Mouse (Mus musculus) neural tube, embryonic 12.5 days (tissue): Measurements from ENCODE around the gene Gpx1. TPM values are rescaled to one million over a fixed set of nuclear protein-coding genes. Genes with fewer than 3 reads are reported as not detected.

Experiments used
- ATAC-seq: fragments of 200-750 bp; cut with Nextera tagmentation; 2 replicates; pipeline ENCODE4 v1.8.0; 2017; ENCODE audit warnings: low read depth, mild to moderate bottlenecking, moderate TSS enrichment, moderate library complexity; ENCODE audit not compliant: low FRiP score
- H3K27ac ChIP-seq: fragments of 300-500 bp; sonication (generic); 2 replicates; pipeline ENCODE4 v1.5.1; 2016
- H3K27me3 ChIP-seq: fragments of 300-500 bp; sonication (generic); replicated peaks from 2 replicates; pipeline ENCODE4 v1.6.1; 2016; ENCODE audit warnings: mild to moderate bottlenecking
- H3K36me3 ChIP-seq: fragments of 300-500 bp; sonication (generic); 2 replicates; pipeline ENCODE4 v1.6.1; 2016; ENCODE audit warnings: mild to moderate bottlenecking
- H3K4me1 ChIP-seq: fragments of 300-500 bp; sonication (generic); 2 replicates; pipeline ENCODE4 v1.6.1; 2016
- H3K4me2 ChIP-seq: fragments of 300-500 bp; sonication (generic); replicated peaks from 2 replicates; pipeline ENCODE4 v1.6.1; 2016; ENCODE audit warnings: mild to moderate bottlenecking
- H3K4me3 ChIP-seq: fragments of 300-500 bp; sonication (generic); 2 replicates; pipeline ENCODE4 v1.5.1; 2016
- H3K9ac ChIP-seq: fragments of 300-500 bp; sonication (generic); 2 replicates; pipeline ENCODE4 v1.6.1; 2016; ENCODE audit warnings: mild to moderate bottlenecking
- H3K9me3 ChIP-seq: fragments of 300-500 bp; sonication (generic); 2 replicates; pipeline ENCODE4 v1.6.1; 2016; ENCODE audit warnings: mild to moderate bottlenecking
- WGBS: fragments of 180-500 bp; shearing (Covaris S2); methylation state at CpG from one replicate; pipeline ENCODE4 v1.1.7; 2016; 5-methylcytosine and 5-hydroxymethylcytosine counted together
- polyA plus RNA-seq: library from polyadenylated mRNA; unstranded; fragments of >200 nt; fragmentation: Nextera tagmentation; extraction: Ambion mirVana; gene quantifications from 2 replicates; pipeline ENCODE4 v1.2.1, GENCODE M21; 2016

Gpx1 gene
- polyA plus RNA-seq: 656 and 664 TPM in 2 replicates

DNA sequence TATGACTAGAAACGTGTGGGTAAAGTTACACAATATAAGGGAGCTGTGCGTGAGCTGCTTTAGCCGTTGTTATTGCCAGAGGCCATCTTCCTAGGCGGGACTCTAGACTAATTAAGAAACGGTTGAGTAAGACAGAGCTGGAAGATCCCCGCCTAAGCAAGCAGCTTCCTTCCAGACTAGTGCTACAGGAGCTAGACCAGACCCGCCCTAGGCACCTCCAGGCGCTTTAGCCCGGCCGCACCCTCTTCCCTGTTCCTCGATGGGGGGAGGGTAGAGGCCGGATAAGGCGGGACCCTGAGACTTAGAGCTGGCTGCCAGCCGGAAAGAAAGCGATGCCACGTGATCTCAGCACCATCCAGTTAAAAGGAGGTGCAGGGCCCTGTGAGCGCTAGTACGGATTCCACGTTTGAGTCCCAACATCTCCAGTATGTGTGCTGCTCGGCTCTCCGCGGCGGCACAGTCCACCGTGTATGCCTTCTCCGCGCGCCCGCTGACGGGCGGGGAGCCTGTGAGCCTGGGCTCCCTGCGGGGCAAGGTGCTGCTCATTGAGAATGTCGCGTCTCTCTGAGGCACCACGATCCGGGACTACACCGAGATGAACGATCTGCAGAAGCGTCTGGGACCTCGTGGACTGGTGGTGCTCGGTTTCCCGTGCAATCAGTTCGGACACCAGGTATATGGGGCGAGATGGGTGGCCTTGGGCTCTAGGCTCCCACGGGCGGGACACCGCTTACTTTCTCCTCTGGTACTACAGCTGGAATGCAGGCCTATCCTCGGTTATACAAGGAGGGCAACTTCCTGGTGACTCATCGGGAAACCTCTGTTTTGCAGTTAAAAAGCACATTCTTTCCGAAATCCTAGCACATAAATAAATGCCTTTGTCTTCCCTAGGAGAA lies at the start of gene Gpx1:
TSS of gene Gpx1 (plus strand) at position 18 of the 896 bp plus-strand sequence.
- Histone ChIP-seq H3K4me2 (peak within 1 kb of the TSS; percentile 64), H3K36me3 (peaks cover 16% of the 10 kb centered on the region), H3K27me3 (no peaks in the 10 kb centered on the region), H3K4me3 (peak within 1 kb of the TSS; percentile 82), H3K9me3 (no peaks in the 10 kb centered on the region), H3K4me1 (peaks cover 17% of the 10 kb centered on the region), H3K9ac (peak within 1 kb of the TSS; percentile 90), H3K27ac (peak within 1 kb of the TSS; percentile 85)
- under 1% methylated on average over 49 of the region's 49 CpGs for WGBS
- peak; percentile 98 for ATAC-seq

DNA sequence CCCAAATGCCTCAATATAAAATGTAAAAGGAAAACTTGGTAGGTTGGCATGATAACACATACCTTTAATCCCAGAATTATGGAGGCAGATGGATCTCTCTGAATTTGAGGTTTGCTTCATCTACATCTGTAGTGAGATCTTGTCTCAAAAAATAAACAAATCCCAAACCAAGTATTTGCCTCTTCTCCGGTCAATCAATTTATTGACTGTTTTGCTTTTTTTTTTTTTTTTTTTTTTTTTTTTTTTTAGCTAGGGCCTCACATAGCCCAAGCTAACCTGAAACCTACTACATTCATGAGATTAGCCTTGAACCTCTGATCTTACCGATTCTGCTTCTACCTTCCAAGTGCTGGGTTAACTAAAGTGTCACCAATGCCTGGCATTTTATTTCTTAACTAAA lies 49.4 kb upstream of the Gpx1 start:
- Histone ChIP-seq H3K27me3 (no peaks in the 10 kb centered on the region), H3K36me3 (peaks cover 10% of the 10 kb centered on the region), H3K9ac (peak overlapping the region; percentile 61), H3K4me3 (peak overlapping the region; percentile 42), H3K4me2 (peak overlapping the region; percentile 67), H3K27ac (peak overlapping the region; percentile 78; the same call in 1 of the 2 replicates), H3K9me3 (no peaks in the 10 kb centered on the region), H3K4me1 (peaks cover 8% of the 10 kb centered on the region; the same call in 1 of the 2 replicates)
- ATAC-seq: no peak
- whole genome bisulfite sequencing: 64% methylated on average over 2 of the region's 2 CpGs

DNA sequence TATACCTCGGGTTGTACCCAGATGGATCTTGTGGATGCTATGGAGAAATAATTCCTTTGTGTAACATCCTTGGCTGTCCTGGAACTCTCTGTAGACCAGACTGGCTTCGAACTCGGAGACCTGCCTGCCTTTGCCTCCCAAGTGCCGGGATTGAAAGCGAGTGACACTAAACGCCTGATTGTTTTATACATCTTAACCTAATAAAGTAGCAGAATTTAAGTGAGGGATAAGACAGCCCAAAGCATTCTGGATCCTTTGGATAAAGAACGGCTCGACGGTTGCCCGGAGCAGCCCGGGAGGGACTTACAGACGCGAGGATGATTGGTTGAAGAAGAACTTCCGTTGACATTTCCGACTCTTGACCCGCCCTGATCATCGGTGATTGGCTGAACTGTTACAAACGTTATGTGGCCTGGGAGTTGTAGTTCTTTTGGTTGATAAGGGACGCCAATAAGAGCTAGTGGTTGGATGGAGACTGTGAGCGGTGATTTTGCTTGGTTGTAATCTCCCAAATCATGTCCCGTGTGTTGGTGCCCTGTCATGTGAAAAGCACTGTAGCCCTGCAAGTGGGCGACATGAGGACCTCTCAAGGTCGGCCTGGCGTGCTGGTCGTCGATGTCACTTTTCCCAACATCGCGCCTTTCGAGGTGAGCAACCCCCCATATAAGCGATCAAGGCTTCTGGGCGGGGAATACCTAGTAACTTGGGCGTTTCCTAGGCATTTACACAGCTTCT lies 48.5 kb upstream of the Gpx1 start, which contains the start of gene Nicn1:
TSS of gene Nicn1 (plus strand) at position 414 of the 735 bp plus-strand sequence.
- Histone ChIP-seq H3K4me1 (peaks cover 8% of the 10 kb centered on the region; the same call in 1 of the 2 replicates), H3K4me3 (peak within 1 kb of the TSS; percentile 50), H3K27me3 (no peaks in the 10 kb centered on the region), H3K27ac (peak within 1 kb of the TSS; percentile 78), H3K9me3 (no peaks in the 10 kb centered on the region), H3K4me2 (peak within 1 kb of the TSS; percentile 67), H3K9ac (peak within 1 kb of the TSS; percentile 61), H3K36me3 (peaks cover 18% of the 10 kb centered on the region)
- WGBS: under 1% methylated on average over 32 of the region's 32 CpGs
- ATAC-seq: peak; percentile 96

DNA sequence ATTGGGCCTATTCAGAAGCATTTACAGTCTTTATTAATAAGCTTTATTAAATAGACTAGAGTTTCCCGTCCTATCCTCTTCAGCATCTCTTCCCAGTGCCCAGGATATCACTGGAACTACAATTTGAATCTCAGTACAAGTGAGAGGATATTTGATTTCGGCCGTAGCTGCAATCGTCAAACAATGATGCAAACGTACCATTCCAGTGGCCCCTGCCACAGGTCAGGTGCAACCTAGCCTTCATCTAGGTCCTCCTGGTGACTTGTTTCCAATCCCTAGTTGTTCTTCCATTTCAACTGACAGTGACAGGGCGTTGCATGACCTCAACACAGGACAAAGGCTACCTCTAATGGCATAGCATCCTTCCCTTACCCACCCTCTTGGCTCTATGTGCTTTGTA lies 47.9 kb upstream of the Gpx1 start:
- H3K27ac ChIP-seq: no peak overlapping the region; the same call in 1 of the 2 replicates
- H3K36me3 ChIP-seq: peaks cover 24% of the 10 kb centered on the region
- no peaks in the 10 kb centered on the region for H3K27me3 ChIP-seq
- peak overlapping the region; percentile 67 for H3K4me2 ChIP-seq
- peak; percentile 3; the same call in 1 of the 2 replicates for ATAC-seq
- peaks cover 8% of the 10 kb centered on the region; the same call in 1 of the 2 replicates for H3K4me1 ChIP-seq
- H3K9me3 ChIP-seq: no peaks in the 10 kb centered on the region
- WGBS: 45% methylated on average over 6 of the region's 6 CpGs
- H3K4me3 ChIP-seq: peak overlapping the region; percentile 50
- peak overlapping the region; percentile 55 for H3K9ac ChIP-seq

DNA sequence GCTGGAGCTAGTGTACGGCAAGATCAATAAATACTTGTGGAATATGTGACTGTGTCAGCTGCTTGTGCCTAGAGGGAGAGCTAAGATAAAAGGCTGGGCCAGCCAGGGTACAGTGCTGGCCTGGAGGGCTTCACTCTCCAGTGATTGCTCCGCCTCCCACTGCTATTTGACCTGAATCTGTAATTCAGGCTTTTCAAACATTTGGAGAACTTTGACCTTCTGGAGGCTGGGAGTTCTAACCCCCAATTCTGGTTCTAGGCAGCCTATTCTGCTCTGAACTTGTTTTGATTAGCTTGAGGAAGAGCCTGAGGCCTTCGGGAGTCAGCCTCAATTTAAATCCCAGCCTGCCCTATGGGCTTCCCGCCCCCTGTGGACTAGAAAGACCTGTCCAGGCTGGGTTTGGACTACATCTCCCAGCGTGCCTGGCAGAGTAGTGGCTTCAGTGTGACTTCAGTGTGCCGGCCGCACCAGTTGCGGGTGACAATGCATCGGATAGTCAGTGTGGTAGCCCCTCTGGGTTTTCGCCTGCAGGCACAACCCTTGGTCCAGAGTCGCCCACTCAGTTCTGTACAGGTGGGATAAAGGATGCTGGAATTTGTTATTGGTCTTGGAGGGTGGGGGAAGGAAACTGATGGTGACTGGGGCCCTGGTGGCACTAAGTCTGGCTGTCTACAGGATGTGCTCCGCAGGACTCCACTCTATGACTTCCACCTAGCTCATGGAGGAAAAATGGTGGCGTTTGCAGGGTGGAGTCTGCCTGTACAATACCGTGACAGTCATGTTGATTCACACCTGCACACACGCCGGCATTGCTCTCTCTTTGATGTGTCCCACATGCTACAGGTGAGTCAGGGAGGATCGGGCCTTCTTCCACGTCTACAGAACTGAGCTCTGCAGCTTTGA lies 42.0 kb upstream of the Gpx1 start, which contains the start of gene Amt:
TSS of gene Amt (plus strand) at position 401 of the 903 bp plus-strand sequence.
- H3K36me3 ChIP-seq: peaks cover 44% of the 10 kb centered on the region
- ATAC-seq: peak; percentile 73
- peak within 1 kb of the TSS; percentile 27 for H3K4me3 ChIP-seq
- H3K9me3 ChIP-seq: no peaks in the 10 kb centered on the region
- H3K27ac ChIP-seq: no peak within 1 kb of the TSS
- WGBS: 18% methylated on average over 18 of the region's 18 CpGs
- H3K4me2 ChIP-seq: peak within 1 kb of the TSS; percentile 56
- H3K27me3 ChIP-seq: no peaks in the 10 kb centered on the region
- H3K4me1 ChIP-seq: peaks cover 14% of the 10 kb centered on the region
- peak within 1 kb of the TSS; percentile 26; the same call in 1 of the 2 replicates for H3K9ac ChIP-seq

DNA sequence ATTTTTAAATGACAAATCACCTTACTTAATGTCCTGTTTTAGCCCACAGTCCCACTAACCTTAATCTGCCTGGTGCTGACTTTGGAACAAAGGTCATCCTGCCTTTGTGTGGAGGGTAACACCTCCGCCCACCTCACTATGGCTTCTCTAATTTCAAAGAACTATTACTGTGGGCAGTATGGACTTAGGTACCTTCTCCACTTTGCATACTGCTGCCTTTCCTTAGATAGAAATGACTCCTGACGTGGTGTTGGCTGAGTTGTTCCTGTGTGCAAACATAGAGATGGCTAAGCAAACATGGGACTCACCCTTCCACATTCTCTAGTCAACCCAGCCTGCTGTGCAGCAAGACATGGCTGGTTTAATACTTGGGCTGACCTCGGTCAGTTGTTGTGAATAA lies 36.9 kb upstream of the Gpx1 start:
- Histone ChIP-seq H3K9ac (no peak overlapping the region), H3K36me3 (peaks cover 41% of the 10 kb centered on the region), H3K27ac (no peak overlapping the region), H3K4me2 (no peak overlapping the region), H3K27me3 (no peaks in the 10 kb centered on the region), H3K4me1 (peaks cover 17% of the 10 kb centered on the region), H3K9me3 (no peaks in the 10 kb centered on the region), H3K4me3 (no peak overlapping the region)
- WGBS: 83% methylated on average over 3 of the region's 3 CpGs
- ATAC-seq: no peak

DNA sequence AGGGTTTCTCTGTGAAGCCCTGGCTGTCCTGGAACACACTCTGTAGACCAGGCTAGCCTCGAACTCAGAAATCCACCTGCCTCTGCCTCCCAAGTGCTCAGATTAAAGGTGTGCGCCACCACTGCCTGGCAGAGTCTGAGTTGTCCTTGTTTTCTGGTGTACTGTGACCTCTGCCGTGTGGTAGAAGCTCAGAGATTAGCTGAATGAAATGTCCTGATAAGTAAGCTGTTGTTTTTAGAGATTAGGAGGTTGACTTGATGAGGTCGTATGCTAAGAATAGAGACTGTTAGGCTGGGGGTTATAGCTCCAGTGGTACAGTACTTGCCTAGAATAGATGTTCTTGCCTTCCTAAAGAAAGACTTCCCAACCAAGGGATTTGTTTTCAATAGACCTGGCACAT lies 34.0 kb upstream of the Gpx1 start:
- peak overlapping the region; percentile 69; the same call in 1 of the 2 replicates for H3K9ac ChIP-seq
- H3K4me3 ChIP-seq: peak overlapping the region; percentile 97; the same call in 1 of the 2 replicates
- 0 out of 2 replicates have a peak overlapping the region, but pooled peaks have one; percentile 60 for H3K27ac ChIP-seq
- H3K4me2 ChIP-seq: peak overlapping the region; percentile 69
- ATAC-seq: no peak
- no peaks in the 10 kb centered on the region for H3K9me3 ChIP-seq
- peaks cover 24% of the 10 kb centered on the region for H3K4me1 ChIP-seq
- WGBS: 91% methylated on average over 4 of the region's 4 CpGs
- H3K27me3 ChIP-seq: no peaks in the 10 kb centered on the region
- peaks cover 34% of the 10 kb centered on the region for H3K36me3 ChIP-seq

DNA sequence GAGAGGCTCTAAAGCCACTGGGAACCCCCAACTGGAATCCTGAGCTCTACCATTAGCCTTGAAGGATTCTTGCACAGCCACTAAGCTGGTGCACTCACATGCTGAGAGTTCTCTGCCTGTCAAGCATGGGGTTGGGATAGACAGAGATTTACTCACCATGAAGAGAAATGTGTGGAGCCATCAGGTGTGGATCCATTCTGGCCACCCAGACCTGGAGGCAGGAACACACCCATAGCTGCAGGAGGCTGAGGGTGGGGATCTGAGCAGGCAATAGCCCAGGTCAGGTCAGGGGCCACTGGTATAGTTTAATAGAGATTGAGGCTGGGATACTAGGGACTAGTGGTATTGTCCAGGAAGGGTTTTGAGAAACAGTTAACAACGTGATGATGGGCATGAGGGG lies 33.5 kb upstream of the Gpx1 start:
- peaks cover 33% of the 10 kb centered on the region for H3K36me3 ChIP-seq
- peaks cover 24% of the 10 kb centered on the region for H3K4me1 ChIP-seq
- H3K9ac ChIP-seq: peak overlapping the region; percentile 69
- peak overlapping the region; percentile 97 for H3K4me3 ChIP-seq
- H3K9me3 ChIP-seq: no peaks in the 10 kb centered on the region
- peak overlapping the region; percentile 69 for H3K4me2 ChIP-seq
- peak overlapping the region; percentile 60; the same call in 1 of the 2 replicates for H3K27ac ChIP-seq
- WGBS: 17% methylated on average over 1 of the region's 1 CpGs
- ATAC-seq: peak; percentile 4; the same call in 1 of the 2 replicates
- no peaks in the 10 kb centered on the region for H3K27me3 ChIP-seq

DNA sequence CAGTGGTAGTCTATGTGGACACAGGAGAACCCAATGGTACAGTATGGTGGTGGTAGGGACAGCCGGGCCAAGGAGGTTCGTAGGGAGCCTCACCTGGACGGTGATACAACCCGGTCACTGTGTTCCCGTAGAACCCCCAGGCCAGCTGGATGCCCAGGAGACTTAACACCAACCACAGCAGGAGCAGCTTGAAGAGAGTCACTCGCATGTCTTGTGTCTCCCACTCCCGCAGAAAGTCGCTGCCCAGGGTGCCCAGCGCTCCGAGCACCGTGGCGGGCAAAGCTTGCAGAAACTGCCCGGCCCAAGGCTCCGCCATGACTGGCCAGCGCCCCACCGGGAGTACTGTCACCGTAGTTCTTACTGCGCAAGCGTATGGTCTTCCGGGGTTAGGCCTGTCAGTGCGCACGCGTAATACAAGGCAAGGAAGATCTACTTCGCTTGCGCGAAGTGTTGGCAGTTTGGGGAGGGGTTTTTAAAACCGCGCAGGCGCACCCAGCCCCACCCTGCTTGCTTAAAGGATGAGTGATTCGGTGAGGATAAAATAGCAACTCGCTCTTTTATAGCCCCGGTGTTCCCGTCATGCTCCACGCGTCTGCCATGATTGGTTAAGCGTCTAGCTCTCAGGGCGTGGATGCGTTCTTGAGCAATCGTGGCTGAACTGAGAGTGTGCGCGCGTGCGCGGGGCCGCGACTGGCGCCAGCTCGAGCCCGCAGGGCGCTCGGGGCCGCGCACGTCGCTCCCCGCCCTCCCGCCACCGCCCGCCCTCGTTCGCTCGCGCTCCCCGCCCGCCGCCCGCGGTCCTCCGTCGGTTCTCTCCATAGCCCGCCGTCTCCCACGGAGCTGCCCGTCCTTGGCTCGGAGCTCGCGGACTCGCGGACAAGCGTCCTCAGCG lies 32.8 kb upstream of the Gpx1 start, which contains the start of the genes Rhoa and Tcta:
TSS of gene Rhoa (plus strand) at position 501 of the 892 bp plus-strand sequence.
TSS of gene Tcta (minus strand) at position 532 of the 892 bp plus-strand sequence.
- H3K4me2 ChIP-seq: peak within 1 kb of the TSS; percentile 69
- peak within 1 kb of the TSS; percentile 98 for H3K27ac ChIP-seq
- peak; percentile 98 for ATAC-seq
- under 1% methylated on average over 81 of the region's 81 CpGs for WGBS
- no peaks in the 10 kb centered on the region for H3K27me3 ChIP-seq
- H3K4me1 ChIP-seq: peaks cover 24% of the 10 kb centered on the region
- H3K4me3 ChIP-seq: peak within 1 kb of the TSS; percentile 97
- H3K9me3 ChIP-seq: no peaks in the 10 kb centered on the region
- H3K36me3 ChIP-seq: peaks cover 26% of the 10 kb centered on the region
- H3K9ac ChIP-seq: peak within 1 kb of the TSS; percentile 94

DNA sequence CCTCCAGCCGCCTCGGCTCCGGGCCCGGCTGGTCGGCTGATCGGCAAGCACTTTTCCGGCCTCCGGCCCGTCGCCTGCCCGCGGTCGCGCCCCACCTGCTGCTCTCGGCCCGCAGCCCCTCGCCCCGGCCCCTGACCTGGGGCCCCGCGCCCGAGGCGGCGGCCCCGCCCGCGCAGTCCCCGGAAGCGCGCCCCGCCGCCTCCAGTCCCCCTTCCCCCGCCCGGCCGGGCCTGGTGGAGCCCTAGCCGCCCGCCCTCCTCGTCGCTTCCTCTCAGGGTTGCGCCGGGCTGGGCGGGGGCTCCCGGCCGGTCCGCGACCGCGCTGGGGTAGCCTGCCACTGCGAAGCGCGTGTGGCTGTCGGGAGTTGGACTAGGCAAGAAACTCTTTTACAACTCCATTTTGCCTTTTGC lies 32.1 kb upstream of the Gpx1 start:
- H3K4me3 ChIP-seq: peak overlapping the region; percentile 97
- H3K9ac ChIP-seq: peak overlapping the region; percentile 94
- H3K36me3 ChIP-seq: peaks cover 21% of the 10 kb centered on the region
- H3K9me3 ChIP-seq: no peaks in the 10 kb centered on the region
- peak; percentile 77 for ATAC-seq
- H3K27me3 ChIP-seq: no peaks in the 10 kb centered on the region
- under 1% methylated on average over 46 of the region's 51 CpGs for WGBS
- H3K4me2 ChIP-seq: peak overlapping the region; percentile 69
- H3K4me1 ChIP-seq: peaks cover 24% of the 10 kb centered on the region
- peak overlapping the region; percentile 98 for H3K27ac ChIP-seq
